Mouse (Mus musculus): ENCODE measurements at regions not wholly inside any gene's neighbourhood (a gene's known extent, or its start where the extent isn't known, plus 50 kb on each side); places are given as distances from the start of the nearest gene placed in this dataset.

DNA sequence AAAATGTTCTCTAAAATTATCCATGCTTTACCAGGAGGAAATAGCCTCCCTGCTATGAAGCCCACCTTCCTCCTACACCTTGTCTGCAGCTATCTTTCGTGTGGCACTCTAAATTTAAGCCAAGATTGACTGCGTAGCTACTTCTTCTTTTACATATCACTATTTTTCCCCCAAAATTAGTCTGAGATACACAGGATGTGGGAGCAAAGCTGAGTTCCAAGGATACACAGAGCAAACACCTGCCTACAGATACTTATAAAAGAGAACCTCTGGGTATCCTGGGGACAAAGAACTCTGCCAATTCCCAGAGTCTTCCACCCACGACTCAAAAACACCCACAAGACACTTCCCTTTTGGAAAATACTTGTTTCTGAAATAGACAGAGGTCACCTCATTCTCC is 235.3 kb downstream of the 1190002N15Rik start:
- H3K9me3 ChIP-seq (replicated peaks): no peaks in the 10 kb centered on the region
- 72% methylated on average over 3 of the region's 3 CpGs for WGBS
- no peak for ATAC-seq (ENCODE audit: insufficient number of reproducible peaks, low FRiP score, low TSS enrichment, low read depth)
- H3K4me2 ChIP-seq (replicated peaks): no peak overlapping the region
- no peaks in the 10 kb centered on the region for H3K4me1 ChIP-seq
- no peak overlapping the region for H3K27ac ChIP-seq (replicated peaks)
- no peaks in the 10 kb centered on the region for H3K36me3 ChIP-seq
- H3K9ac ChIP-seq: no peak overlapping the region
- H3K27me3 ChIP-seq: no peaks in the 10 kb centered on the region
- no peak overlapping the region for H3K4me3 ChIP-seq (replicated peaks)

GRCm38 (mm10) chr9:94301896-94302295 is 236.0 kb downstream of the 1190002N15Rik start:
- H3K9ac ChIP-seq: no peak overlapping the region
- H3K4me3 ChIP-seq (replicated peaks): no peak overlapping the region
- no peaks in the 10 kb centered on the region for H3K4me1 ChIP-seq
- H3K9me3 ChIP-seq (replicated peaks): no peaks in the 10 kb centered on the region
- H3K27me3 ChIP-seq: no peaks in the 10 kb centered on the region
- H3K36me3 ChIP-seq: no peaks in the 10 kb centered on the region
- ATAC-seq (ENCODE audit: insufficient number of reproducible peaks, low FRiP score, low TSS enrichment, low read depth): no peak
- WGBS: 76% methylated on average over 1 of the region's 1 CpGs
- H3K4me2 ChIP-seq (replicated peaks): no peak overlapping the region
- no peak overlapping the region for H3K27ac ChIP-seq (replicated peaks)

GRCm38 (mm10) chr9:94295431-94295830 is 242.4 kb downstream of the 1190002N15Rik start:
- H3K4me3 ChIP-seq (replicated peaks): no peak overlapping the region
- no peak for ATAC-seq (ENCODE audit: insufficient number of reproducible peaks, low FRiP score, low TSS enrichment, low read depth)

DNA sequence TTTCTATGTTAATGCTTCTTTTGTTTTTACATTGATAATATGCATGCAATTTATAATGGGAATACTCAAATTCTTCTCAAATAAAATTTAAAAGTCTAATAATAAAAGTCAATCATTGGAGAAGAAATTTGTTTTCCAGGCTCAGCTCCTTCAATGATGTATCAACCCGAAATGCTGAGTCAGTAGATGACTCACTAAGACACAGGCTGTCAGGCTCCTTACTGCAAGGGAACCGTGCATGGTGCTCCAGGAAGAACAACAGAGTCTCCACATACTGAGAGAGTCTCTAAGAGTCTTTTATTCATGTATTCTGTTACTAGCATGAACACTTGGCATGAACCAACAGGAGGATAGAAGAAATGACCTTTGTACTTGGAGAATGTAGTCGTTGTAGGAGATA is 245.7 kb downstream of the 1190002N15Rik start:
- no peaks in the 10 kb centered on the region for H3K36me3 ChIP-seq
- H3K4me3 ChIP-seq (replicated peaks): no peak overlapping the region
- no peak overlapping the region for H3K27ac ChIP-seq (replicated peaks)
- ATAC-seq (ENCODE audit: insufficient number of reproducible peaks, low FRiP score, low TSS enrichment, low read depth): no peak
- H3K9ac ChIP-seq: no peak overlapping the region
- H3K9me3 ChIP-seq (replicated peaks): no peaks in the 10 kb centered on the region
- H3K4me2 ChIP-seq (replicated peaks): no peak overlapping the region
- H3K27me3 ChIP-seq: no peaks in the 10 kb centered on the region
- no peaks in the 10 kb centered on the region for H3K4me1 ChIP-seq
- 73% methylated on average over 3 of the region's 3 CpGs for WGBS

More at GRCm38 (mm10) chr9:94295431-94295830, 242.4 kb downstream of the 1190002N15Rik start:
- Histone ChIP-seq H3K9ac (no peak overlapping the region), H3K9me3 (replicated peaks) (no peaks in the 10 kb centered on the region), H3K27me3 (no peaks in the 10 kb centered on the region), H3K4me1 (no peaks in the 10 kb centered on the region), H3K4me2 (replicated peaks) (no peak overlapping the region), H3K27ac (replicated peaks) (no peak overlapping the region), H3K36me3 (no peaks in the 10 kb centered on the region)
- 75% methylated on average over 6 of the region's 6 CpGs for WGBS

- Histone ChIP-seq H3K4me1 (no peaks in the 10 kb centered on the region), H3K27ac (replicated peaks) (no peak overlapping the region), H3K4me2 (replicated peaks) (no peak overlapping the region), H3K36me3 (no peaks in the 10 kb centered on the region), H3K27me3 (no peaks in the 10 kb centered on the region), H3K9ac (no peak overlapping the region), H3K9me3 (replicated peaks) (no peaks in the 10 kb centered on the region), H3K4me3 (replicated peaks) (no peak overlapping the region)
- no peak for ATAC-seq (ENCODE audit: insufficient number of reproducible peaks, low FRiP score, low TSS enrichment, low read depth)
Observed at GRCm38 (mm10) chr9:94289546-94289945, 248.3 kb downstream of the 1190002N15Rik start.

- 64% methylated on average over 2 of the region's 2 CpGs for WGBS
- no peak overlapping the region for H3K4me3 ChIP-seq (replicated peaks)
- no peaks in the 10 kb centered on the region for H3K9me3 ChIP-seq (replicated peaks)
- no peak overlapping the region for H3K9ac ChIP-seq
- no peak for ATAC-seq (ENCODE audit: insufficient number of reproducible peaks, low FRiP score, low TSS enrichment, low read depth)
- no peak overlapping the region for H3K27ac ChIP-seq (replicated peaks)
- no peaks in the 10 kb centered on the region for H3K4me1 ChIP-seq
- H3K4me2 ChIP-seq (replicated peaks): no peak overlapping the region
- no peaks in the 10 kb centered on the region for H3K27me3 ChIP-seq
- H3K36me3 ChIP-seq: no peaks in the 10 kb centered on the region
Observed at GRCm38 (mm10) chr9:94287559-94287958, 250.3 kb downstream of the 1190002N15Rik start.

- Histone ChIP-seq H3K4me1 (no peaks in the 10 kb centered on the region), H3K9ac (no peak overlapping the region), H3K27ac (replicated peaks) (no peak overlapping the region), H3K36me3 (no peaks in the 10 kb centered on the region), H3K27me3 (no peaks in the 10 kb centered on the region), H3K4me3 (replicated peaks) (no peak overlapping the region), H3K9me3 (replicated peaks) (no peaks in the 10 kb centered on the region), H3K4me2 (replicated peaks) (no peak overlapping the region)
- ATAC-seq (ENCODE audit: insufficient number of reproducible peaks, low FRiP score, low TSS enrichment, low read depth): no peak
- WGBS: 77% methylated on average over 4 of the region's 4 CpGs
Observed at GRCm38 (mm10) chr9:94278657-94279585, 259.0 kb downstream of the 1190002N15Rik start.

- no peaks in the 10 kb centered on the region for H3K9me3 ChIP-seq (replicated peaks)
- H3K27me3 ChIP-seq: no peaks in the 10 kb centered on the region
- ATAC-seq (ENCODE audit: insufficient number of reproducible peaks, low FRiP score, low TSS enrichment, low read depth): no peak
- H3K4me3 ChIP-seq (replicated peaks): no peak overlapping the region
- no peak overlapping the region for H3K27ac ChIP-seq (replicated peaks)
- no peak overlapping the region for H3K4me2 ChIP-seq (replicated peaks)
- H3K4me1 ChIP-seq: no peaks in the 10 kb centered on the region
- H3K9ac ChIP-seq: no peak overlapping the region
- 76% methylated on average over 3 of the region's 3 CpGs for WGBS
- H3K36me3 ChIP-seq: no peaks in the 10 kb centered on the region
Observed at GRCm38 (mm10) chr9:94277096-94277495, 260.8 kb downstream of the 1190002N15Rik start.

GRCm38 (mm10) chr9:94269213-94269612 is 268.7 kb downstream of the 1190002N15Rik start:
- Histone ChIP-seq H3K9me3 (replicated peaks) (no peaks in the 10 kb centered on the region), H3K4me3 (replicated peaks) (no peak overlapping the region), H3K36me3 (no peaks in the 10 kb centered on the region), H3K4me2 (replicated peaks) (no peak overlapping the region), H3K4me1 (no peaks in the 10 kb centered on the region), H3K9ac (no peak overlapping the region), H3K27ac (replicated peaks) (0 out of 2 replicates have a peak overlapping the region, but pooled peaks have one; percentile 48), H3K27me3 (no peaks in the 10 kb centered on the region)
- 44% methylated on average over 5 of the region's 5 CpGs for WGBS
- ATAC-seq (ENCODE audit: insufficient number of reproducible peaks, low FRiP score, low TSS enrichment, low read depth): no peak

GRCm38 (mm10) chr9:94267243-94267642 is 270.6 kb downstream of the 1190002N15Rik start:
- ATAC-seq (ENCODE audit: insufficient number of reproducible peaks, low FRiP score, low TSS enrichment, low read depth): no peak
- Histone ChIP-seq H3K9me3 (replicated peaks) (no peaks in the 10 kb centered on the region), H3K4me2 (replicated peaks) (no peak overlapping the region), H3K36me3 (no peaks in the 10 kb centered on the region), H3K4me1 (no peaks in the 10 kb centered on the region), H3K9ac (no peak overlapping the region), H3K27ac (replicated peaks) (no peak overlapping the region), H3K27me3 (no peaks in the 10 kb centered on the region), H3K4me3 (replicated peaks) (no peak overlapping the region)
- WGBS: 79% methylated on average over 1 of the region's 1 CpGs

- Histone ChIP-seq H3K4me1 (no peaks in the 10 kb centered on the region), H3K27me3 (no peaks in the 10 kb centered on the region), H3K4me2 (replicated peaks) (no peak overlapping the region), H3K27ac (replicated peaks) (peak overlapping the region; percentile 18; the same call in 1 of the 2 replicates), H3K36me3 (no peaks in the 10 kb centered on the region), H3K4me3 (replicated peaks) (no peak overlapping the region), H3K9ac (no peak overlapping the region), H3K9me3 (replicated peaks) (no peaks in the 10 kb centered on the region)
- WGBS: 63% methylated on average over 8 of the region's 8 CpGs
- no peak for ATAC-seq (ENCODE audit: insufficient number of reproducible peaks, low FRiP score, low TSS enrichment, low read depth)
Observed at GRCm38 (mm10) chr9:94239479-94240241, 298.2 kb downstream of the 1190002N15Rik start.

All from embryonic facial prominence, embryonic 15.5 days (tissue).